Mouse (Mus musculus) adrenal gland, adult 18-20 months (tissue): ENCODE measurements around the gene Gm12216. TPM values are rescaled to one million over a fixed set of nuclear protein-coding genes. Genes with fewer than 3 reads are reported as not detected.
A peak's percentile ranks its signal among the peaks of the same experiment; 100 is the strongest.

ENCODE experiments used
- DNase-seq, 2 experiments: peaks; one replicate each; pipeline ENCODE4 v3.0.0; 2021 to 2022; ENCODE audit warnings: low spot score in 2 of 2
- total RNA-seq, 2 experiments: library from RNA; stranded (reverse); gene quantifications; 1 replicate in 1 of 2; 2 replicates in 1 of 2; pipeline ENCODE4 v1.2.3; 2021

Gene Gm12216
- total RNA-seq, 2 experiments from 2014 or later = 5.2 to 6.1 TPM

DNA sequence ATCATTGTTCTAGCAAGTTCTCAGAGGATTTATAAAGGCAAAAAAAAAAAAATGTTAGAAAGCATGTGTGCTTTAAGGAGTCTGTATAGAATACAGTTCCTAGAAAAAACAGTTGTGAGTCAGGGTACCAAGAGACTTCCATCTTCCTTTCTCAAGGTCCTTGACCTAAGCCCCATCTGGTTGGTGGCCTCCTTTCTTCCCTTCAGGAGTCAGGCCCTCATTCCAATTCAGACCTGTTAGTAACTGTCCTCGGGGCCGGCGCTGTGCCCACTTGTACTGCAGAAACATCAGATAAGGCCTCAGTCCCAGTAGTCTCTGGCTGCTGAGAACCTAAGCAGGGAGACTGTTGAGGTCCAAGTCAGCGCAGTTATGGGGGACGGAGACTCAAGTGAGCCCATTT lies 86.0 kb downstream of the Gm12216 start, which contains the start of gene Gm17334:
Gm17334 (minus strand) TSS at position 101 of the 400 bp plus-strand sequence.
- DNase-seq = no peak

- no peak for DNase-seq
These were observed 86.5 kb downstream of the Gm12216 start for GRCm38 (mm10) chr11:53772536-53772935.

- DNase-seq = no peak
These were observed 87.9 kb downstream of the Gm12216 start for GRCm38 (mm10) chr11:53771001-53771744.

- peak; percentile 73 to 79 for DNase-seq
These were observed 88.8 kb downstream of the Gm12216 start for GRCm38 (mm10) chr11:53770125-53770791.

- DNase-seq = peak; percentile 93 to 95
These were observed 89.3 kb downstream of the Gm12216 start, which contains the start of gene Irf1 for GRCm38 (mm10) chr11:53769760-53770124. Gene Irf1, plus strand, starts transcription at chr11:53770014.

GRCm38 (mm10) chr11:53769185-53769576 lies 89.9 kb downstream of the Gm12216 start:
- no peak for DNase-seq

DNA sequence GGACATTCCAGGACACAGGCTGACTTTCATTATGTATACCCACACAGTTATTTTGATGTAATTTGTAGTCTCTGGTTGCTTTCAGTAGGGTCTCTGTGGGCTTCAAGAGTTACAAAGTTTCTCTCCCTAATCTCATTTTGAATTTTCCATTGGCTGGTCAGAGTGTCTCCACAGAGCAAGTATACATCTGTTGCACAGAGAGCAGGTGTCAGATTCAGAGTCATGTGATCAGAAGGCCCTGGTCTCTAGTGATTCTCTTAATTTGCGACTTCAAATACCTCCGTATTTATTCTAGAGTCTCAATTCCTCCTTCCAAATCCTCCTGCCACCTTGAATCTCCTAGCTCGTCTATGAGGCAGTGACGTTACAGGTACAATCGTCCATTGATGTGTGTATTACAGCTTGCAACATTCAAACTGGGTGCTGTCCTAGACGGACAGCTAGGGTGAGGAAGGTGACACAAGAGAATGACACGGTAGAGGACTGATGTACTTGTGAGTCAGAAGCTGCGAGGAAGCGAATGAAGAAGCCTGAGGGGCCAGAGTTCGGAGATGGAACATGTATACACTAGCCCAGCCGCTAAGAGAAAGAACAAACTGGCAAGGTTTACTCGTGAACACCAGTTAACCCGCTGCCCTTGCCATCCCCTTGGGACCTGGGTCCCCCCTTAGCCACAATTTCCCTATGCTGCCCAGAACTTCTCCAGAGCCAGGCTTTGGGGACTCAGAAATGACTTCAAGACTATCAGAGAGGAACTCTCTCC lies 90.5 kb downstream of the Gm12216 start:
- DNase-seq = no peak

DNA sequence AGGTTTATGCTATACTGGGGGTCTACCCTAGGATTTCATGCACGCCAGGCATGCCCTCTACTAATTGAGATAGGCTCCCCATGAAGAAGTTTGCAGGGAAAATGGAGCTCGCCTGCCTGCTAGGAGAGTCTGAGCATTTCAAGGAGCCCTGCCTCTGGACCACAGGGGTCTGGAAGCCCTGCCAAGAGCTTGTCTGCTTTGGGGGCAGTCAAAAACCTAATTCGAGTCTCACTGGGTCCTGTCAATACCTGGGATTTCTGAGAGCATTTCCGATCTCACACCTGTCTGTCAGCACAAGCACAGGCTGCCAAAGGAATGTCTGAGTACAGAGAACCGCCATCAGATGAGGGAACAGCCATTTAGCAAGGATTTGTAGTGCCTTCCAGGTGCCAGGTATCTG lies 94.5 kb downstream of the Gm12216 start:
- DNase-seq = no peak

GRCm38 (mm10) chr11:53763496-53764140 lies 95.4 kb downstream of the Gm12216 start:
- DNase-seq = peak; percentile 89 to 91

GRCm38 (mm10) chr11:53762827-53763495 lies 96.1 kb downstream of the Gm12216 start:
- peak; percentile 82 to 84 for DNase-seq

- no peak for DNase-seq
These were observed 96.6 kb downstream of the Gm12216 start for GRCm38 (mm10) chr11:53762426-53762825.

DNA sequence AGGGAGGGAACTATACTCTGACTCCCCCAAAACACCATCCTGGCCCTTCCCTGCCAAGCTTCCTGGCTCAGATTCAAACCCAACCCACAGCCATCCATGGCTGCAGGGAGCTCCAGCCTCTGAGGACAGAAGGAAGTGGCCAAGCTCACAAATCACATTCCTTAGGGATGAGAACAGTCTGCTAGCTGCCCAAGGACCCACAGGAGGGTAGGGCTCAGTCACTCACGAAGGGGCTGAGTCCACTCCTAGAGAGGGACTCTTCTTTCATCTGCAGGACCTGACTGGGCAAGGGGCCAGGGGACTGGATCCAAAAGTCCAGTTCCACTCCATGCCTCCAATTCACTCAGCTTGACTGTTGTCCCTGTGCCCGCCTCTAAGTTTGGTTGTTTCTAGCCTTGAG lies 97.2 kb downstream of the Gm12216 start:
- DNase-seq = peak; percentile 74

DNA sequence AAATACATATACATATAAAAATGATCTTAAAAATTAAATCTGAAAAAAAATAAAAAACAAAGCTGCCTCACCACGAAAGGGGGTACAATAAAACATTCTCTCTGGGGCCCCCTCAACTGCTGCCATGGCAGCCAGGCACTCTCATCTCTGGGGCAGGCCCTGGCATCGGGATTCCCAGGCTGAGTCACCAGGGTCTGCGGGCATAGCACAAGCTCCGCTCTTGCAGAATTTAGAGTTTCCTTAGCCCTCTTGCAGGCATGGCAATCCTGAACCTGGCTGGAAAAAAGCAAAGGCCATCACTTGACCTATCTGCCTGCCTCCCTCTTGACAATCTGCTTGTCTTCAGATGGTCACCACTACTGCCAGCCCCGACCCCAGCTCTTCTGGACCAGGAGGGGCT lies 97.8 kb downstream of the Gm12216 start:
- DNase-seq = no peak

GRCm38 (mm10) chr11:53759545-53760406 lies 99.3 kb downstream of the Gm12216 start:
- no peak for DNase-seq

DNA sequence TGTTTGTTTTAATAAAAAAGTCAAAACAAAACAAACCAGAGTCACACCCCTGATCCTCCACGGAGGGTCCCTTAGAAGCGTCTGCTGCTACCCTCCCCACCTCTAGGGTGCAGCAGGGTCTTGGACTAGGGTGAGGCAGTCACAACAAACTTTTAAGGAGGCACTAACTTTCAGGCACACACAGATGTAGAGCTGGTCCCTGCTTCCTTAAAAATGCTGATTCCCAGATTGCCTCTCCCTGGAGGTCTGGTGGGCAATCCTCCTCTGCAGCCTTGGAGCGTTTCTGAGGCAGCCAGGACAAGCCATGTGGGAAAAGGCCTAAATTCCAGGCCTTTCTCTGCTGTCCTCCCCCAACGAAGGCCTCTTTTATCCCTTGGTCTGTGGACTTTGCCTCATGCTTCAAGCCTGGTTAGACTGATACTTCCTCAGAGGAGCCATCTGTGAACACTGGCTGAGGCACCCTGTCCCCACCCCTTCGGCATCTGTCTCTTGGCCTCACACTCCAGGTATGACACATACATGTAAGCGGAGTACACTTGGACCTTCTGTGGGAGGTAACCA lies 100.2 kb downstream of the Gm12216 start:
- DNase-seq = peak in 1 of 2 experiments; percentile 22

- DNase-seq = peak in 1 of 2 experiments; percentile 26
These were observed 101.0 kb downstream of the Gm12216 start for GRCm38 (mm10) chr11:53758033-53758432.

DNA sequence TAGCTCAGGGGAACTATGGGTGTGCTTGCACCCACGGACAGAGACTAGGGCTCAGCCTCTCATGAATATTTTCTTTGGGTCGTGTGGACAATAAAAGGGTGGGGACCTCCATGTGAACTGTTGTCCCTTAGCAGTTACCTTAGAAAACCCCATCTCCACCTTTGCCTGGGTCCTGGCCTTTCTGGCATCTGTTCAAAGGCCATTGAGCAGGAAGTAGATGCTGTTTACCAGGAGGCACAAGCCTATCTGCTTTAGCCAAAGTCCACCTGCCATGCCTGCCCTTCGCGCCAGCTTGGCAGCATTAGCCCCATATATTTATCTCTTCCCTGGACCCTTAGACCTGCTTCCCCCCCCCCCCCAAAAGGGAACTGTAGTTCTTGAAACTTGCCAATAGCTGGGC lies 101.4 kb downstream of the Gm12216 start:
- DNase-seq = no peak

- DNase-seq = no peak
These were observed 104.0 kb downstream of the Gm12216 start for GRCm38 (mm10) chr11:53755011-53755595.
